Mouse (Mus musculus): ENCODE data around the gene Bex6. TPM values are rescaled to one million over a fixed set of nuclear protein-coding genes. Genes with fewer than 3 reads are reported as not detected.

Bex6 gene
- total and polyA plus RNA-seq, 2 experiments from 2014 or later, result not detected

DNA sequence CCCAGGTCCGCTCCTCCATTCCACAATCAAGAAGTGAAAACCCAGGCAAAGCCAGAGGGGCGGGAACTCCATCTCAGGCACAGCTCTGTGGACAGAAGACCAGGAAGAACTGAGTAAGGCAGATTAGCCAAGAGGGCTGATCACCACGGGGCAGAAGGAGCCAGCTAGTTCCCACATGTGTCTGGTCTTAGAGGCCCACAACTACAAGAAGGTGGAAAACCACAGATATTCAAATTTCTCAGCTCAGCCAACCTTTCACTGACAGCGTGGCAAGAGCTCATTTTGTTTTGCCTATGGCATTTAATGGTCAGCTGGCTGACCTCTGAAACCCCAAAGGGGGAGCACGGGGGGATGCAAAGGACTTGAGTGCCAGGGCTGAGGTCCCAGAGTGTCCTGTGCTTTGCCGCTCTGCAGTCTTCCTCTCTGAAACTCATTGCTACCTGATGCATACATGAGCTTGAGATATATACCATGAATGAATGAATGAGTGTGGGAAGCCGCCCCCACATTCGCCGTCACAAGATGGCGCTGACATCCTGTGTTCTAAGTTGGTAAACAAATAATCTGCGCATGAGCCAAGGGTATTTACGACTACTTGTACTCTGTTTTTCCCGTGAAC lies 31.9 kb upstream of the Bex6 start:
- DNase-seq (ENCODE audit: low spot score), result no peak
- TF ChIP-seq CTCF (IDR thresholded peaks at IDR 0.05; ENCODE audit: low read depth), result no peak; the same call in 1 of the 2 replicates
- H3K4me2 ChIP-seq (ENCODE audit: low read depth, low read length), result peak overlapping the region; percentile 38
- no peak overlapping the region for H3K9ac ChIP-seq (replicated peaks; ENCODE audit: low read length)
- ATAC-seq, result peak; percentile 32; the same call in 1 of the 2 replicates
- no peaks in the 10 kb centered on the region for H3K4me1 ChIP-seq (ENCODE audit: insufficient read depth, low read length)
- WGBS, result 62% methylated on average over 11 of the region's 13 CpGs
- H3K9me3 ChIP-seq (ENCODE audit: low read length), result no peaks in the 10 kb centered on the region
- H3K27ac ChIP-seq, result no peak overlapping the region
- no peaks in the 10 kb centered on the region for H3K27me3 ChIP-seq (ENCODE audit: insufficient read depth, low read length)
- no peaks in the 10 kb centered on the region for H3K36me3 ChIP-seq (ENCODE audit: insufficient read depth, low read length)
- H3K4me3 ChIP-seq (ENCODE audit: low read length), result no peak overlapping the region

- Histone ChIP-seq H3K27me3 (ENCODE audit: insufficient read depth, low read length) (no peaks in the 10 kb centered on the region), H3K9me3 (ENCODE audit: low read length) (no peaks in the 10 kb centered on the region), H3K4me2 (ENCODE audit: low read depth, low read length) (peak overlapping the region; percentile 25; the same call in 1 of the 2 replicates), H3K4me1 (ENCODE audit: insufficient read depth, low read length) (no peaks in the 10 kb centered on the region), H3K4me3 (ENCODE audit: low read length) (no peak overlapping the region), H3K36me3 (ENCODE audit: insufficient read depth, low read length) (no peaks in the 10 kb centered on the region), H3K9ac (replicated peaks; ENCODE audit: low read length) (no peak overlapping the region), H3K27ac (peak overlapping the region; percentile 32; the same call in 1 of the 2 replicates)
- ATAC-seq (peak; percentile 29; the same call in 1 of the 2 replicates), DNase-seq (ENCODE audit: low spot score) (no peak)
- no peak for TF ChIP-seq CTCF (IDR thresholded peaks at IDR 0.05; ENCODE audit: low read depth)
- WGBS, result 75% methylated on average over 1 of the region's 1 CpGs
These were observed 25.6 kb upstream of the Bex6 start for GRCm38 (mm10) chr16:32153976-32154375.

GRCm38 (mm10) chr16:32154437-32154836 lies 25.2 kb upstream of the Bex6 start:
- no peak for TF ChIP-seq CTCF (IDR thresholded peaks at IDR 0.05; ENCODE audit: low read depth)
- H3K9ac ChIP-seq (replicated peaks; ENCODE audit: low read length), result no peak overlapping the region
- ATAC-seq (peak; percentile 62), DNase-seq (ENCODE audit: low spot score) (peak; percentile 55)
- no peaks in the 10 kb centered on the region for H3K4me1 ChIP-seq (ENCODE audit: insufficient read depth, low read length)
- H3K4me3 ChIP-seq (ENCODE audit: low read length), result no peak overlapping the region
- peak overlapping the region; percentile 25; the same call in 1 of the 2 replicates for H3K4me2 ChIP-seq (ENCODE audit: low read depth, low read length)
- peak overlapping the region; percentile 32; the same call in 1 of the 2 replicates for H3K27ac ChIP-seq
- no peaks in the 10 kb centered on the region for H3K36me3 ChIP-seq (ENCODE audit: insufficient read depth, low read length)
- 50% methylated on average over 13 of the region's 13 CpGs for WGBS
- no peaks in the 10 kb centered on the region for H3K27me3 ChIP-seq (ENCODE audit: insufficient read depth, low read length)
- H3K9me3 ChIP-seq (ENCODE audit: low read length), result no peaks in the 10 kb centered on the region

GRCm38 (mm10) chr16:32156719-32157118 lies 22.9 kb upstream of the Bex6 start:
- Histone ChIP-seq H3K4me3 (ENCODE audit: low read length) (no peak overlapping the region), H3K4me2 (ENCODE audit: low read depth, low read length) (no peak overlapping the region), H3K4me1 (ENCODE audit: insufficient read depth, low read length) (no peaks in the 10 kb centered on the region), H3K27me3 (ENCODE audit: insufficient read depth, low read length) (no peaks in the 10 kb centered on the region), H3K27ac (no peak overlapping the region), H3K9me3 (ENCODE audit: low read length) (no peaks in the 10 kb centered on the region), H3K36me3 (ENCODE audit: insufficient read depth, low read length) (no peaks in the 10 kb centered on the region), H3K9ac (replicated peaks; ENCODE audit: low read length) (no peak overlapping the region)
- WGBS, result 38% methylated on average over 3 of the region's 3 CpGs
- ATAC-seq (no peak), DNase-seq (ENCODE audit: low spot score) (no peak)
- TF ChIP-seq CTCF (IDR thresholded peaks at IDR 0.05; ENCODE audit: low read depth), result no peak

GRCm38 (mm10) chr16:32157369-32157768 lies 22.3 kb upstream of the Bex6 start:
- Histone ChIP-seq H3K36me3 (ENCODE audit: insufficient read depth, low read length) (no peaks in the 10 kb centered on the region), H3K27ac (no peak overlapping the region), H3K4me3 (ENCODE audit: low read length) (no peak overlapping the region), H3K4me1 (ENCODE audit: insufficient read depth, low read length) (no peaks in the 10 kb centered on the region), H3K4me2 (ENCODE audit: low read depth, low read length) (no peak overlapping the region), H3K27me3 (ENCODE audit: insufficient read depth, low read length) (no peaks in the 10 kb centered on the region), H3K9ac (replicated peaks; ENCODE audit: low read length) (no peak overlapping the region), H3K9me3 (ENCODE audit: low read length) (no peaks in the 10 kb centered on the region)
- 89% methylated on average over 2 of the region's 2 CpGs for WGBS
- ATAC-seq, result no peak
- TF ChIP-seq CTCF (IDR thresholded peaks at IDR 0.05; ENCODE audit: low read depth), result no peak
- DNase-seq (ENCODE audit: low spot score), result no peak

DNA sequence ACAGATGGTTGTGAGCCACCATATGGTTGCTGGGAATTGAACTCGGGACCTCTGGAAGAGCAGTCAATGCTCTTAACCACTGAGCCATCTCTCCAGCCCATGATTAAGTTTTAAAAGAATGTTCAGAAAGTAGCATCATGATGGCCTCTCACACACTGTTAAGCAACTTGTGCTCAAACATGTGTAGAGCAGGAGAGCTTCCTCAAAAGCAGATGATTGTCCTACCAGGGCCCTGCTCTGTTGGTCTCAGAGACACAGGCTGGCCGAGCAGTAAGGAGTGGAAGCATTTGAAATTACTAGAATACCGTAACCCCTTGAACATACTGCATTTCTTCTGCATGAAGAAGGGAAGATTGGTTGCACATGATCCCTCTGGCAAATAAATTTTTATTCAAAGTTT lies 20.7 kb upstream of the Bex6 start:
- H3K27ac ChIP-seq, result no peak overlapping the region
- no peaks in the 10 kb centered on the region for H3K27me3 ChIP-seq (ENCODE audit: insufficient read depth, low read length)
- no peaks in the 10 kb centered on the region for H3K4me1 ChIP-seq (ENCODE audit: insufficient read depth, low read length)
- no peak overlapping the region for H3K4me2 ChIP-seq (ENCODE audit: low read depth, low read length)
- TF ChIP-seq CTCF (IDR thresholded peaks at IDR 0.05; ENCODE audit: low read depth), result no peak
- DNase-seq (ENCODE audit: low spot score) (no peak), ATAC-seq (no peak)
- WGBS, result 88% methylated on average over 3 of the region's 3 CpGs
- no peaks in the 10 kb centered on the region for H3K9me3 ChIP-seq (ENCODE audit: low read length)
- no peak overlapping the region for H3K4me3 ChIP-seq (ENCODE audit: low read length)
- H3K36me3 ChIP-seq (ENCODE audit: insufficient read depth, low read length), result no peaks in the 10 kb centered on the region
- no peak overlapping the region for H3K9ac ChIP-seq (replicated peaks; ENCODE audit: low read length)

GRCm38 (mm10) chr16:32160742-32161323 lies 18.8 kb upstream of the Bex6 start:
- DNase-seq (ENCODE audit: low spot score) (no peak), ATAC-seq (no peak)
- no peak overlapping the region for H3K4me2 ChIP-seq (ENCODE audit: low read depth, low read length)
- no peak overlapping the region for H3K27ac ChIP-seq
- no peak for TF ChIP-seq CTCF (IDR thresholded peaks at IDR 0.05; ENCODE audit: low read depth)
- H3K27me3 ChIP-seq (ENCODE audit: insufficient read depth, low read length), result no peaks in the 10 kb centered on the region
- H3K4me1 ChIP-seq (ENCODE audit: insufficient read depth, low read length), result peaks cover 7% of the 10 kb centered on the region
- H3K9ac ChIP-seq (replicated peaks; ENCODE audit: low read length), result no peak overlapping the region
- H3K9me3 ChIP-seq (ENCODE audit: low read length), result no peaks in the 10 kb centered on the region
- no peaks in the 10 kb centered on the region for H3K36me3 ChIP-seq (ENCODE audit: insufficient read depth, low read length)
- WGBS, result 92% methylated on average over 9 of the region's 9 CpGs
- no peak overlapping the region for H3K4me3 ChIP-seq (ENCODE audit: low read length)
